Mouse (Mus musculus): Measurements from ENCODE around the gene Ceacam19.
"Not testable (repeated sequence)": the region's sequence is repeated elsewhere in the genome, so short reads cannot be mapped to it uniquely, and the experiment has no call there.

The Ceacam19 gene

GRCm38 (mm10) chr7:19887849-19888248 lies at the start of gene Ceacam19:
Ceacam19 (minus strand) TSS chr7:19887965.
- no peak for DNase-seq

GRCm38 (mm10) chr7:19937229-19937821 lies 49.6 kb upstream of the Ceacam19 start:
- DNase-seq = no peak

GRCm38 (mm10) chr7:19935961-19936360 lies 48.2 kb upstream of the Ceacam19 start:
- no peak for DNase-seq

- no peak for DNase-seq
Observed at GRCm38 (mm10) chr7:19935171-19935751, 47.5 kb upstream of the Ceacam19 start.

- peak; percentile 80 for DNase-seq
Observed at GRCm38 (mm10) chr7:19932877-19933809, 45.4 kb upstream of the Ceacam19 start.

- no peak for DNase-seq
Observed at GRCm38 (mm10) chr7:19932133-19932876, 44.5 kb upstream of the Ceacam19 start.

GRCm38 (mm10) chr7:19930481-19930880 lies 42.7 kb upstream of the Ceacam19 start:
- DNase-seq = not testable (repeated sequence)

GRCm38 (mm10) chr7:19928486-19928885 lies 40.7 kb upstream of the Ceacam19 start:
- DNase-seq = no peak

- DNase-seq = no peak
Observed at GRCm38 (mm10) chr7:19926849-19927480, 39.2 kb upstream of the Ceacam19 start.

GRCm38 (mm10) chr7:19925376-19925775 lies 37.6 kb upstream of the Ceacam19 start:
- DNase-seq = no peak

- DNase-seq = no peak
Observed at GRCm38 (mm10) chr7:19923797-19924196, 36.0 kb upstream of the Ceacam19 start.

GRCm38 (mm10) chr7:19923354-19923753 lies 35.6 kb upstream of the Ceacam19 start:
- DNase-seq = no peak

GRCm38 (mm10) chr7:19920506-19921261 lies 32.9 kb upstream of the Ceacam19 start, which contains the start of gene Pvr:
Pvr (minus strand) TSS chr7:19921160.
- peak; percentile 79 for DNase-seq

- no peak for DNase-seq
Observed at GRCm38 (mm10) chr7:19920166-19920505, 32.4 kb upstream of the Ceacam19 start.

- DNase-seq = no peak
Observed at GRCm38 (mm10) chr7:19914558-19914957, 26.8 kb upstream of the Ceacam19 start.

GRCm38 (mm10) chr7:19911695-19912524 lies 24.1 kb upstream of the Ceacam19 start:
- no peak for DNase-seq

GRCm38 (mm10) chr7:19911292-19911658 lies 23.5 kb upstream of the Ceacam19 start:
- no peak for DNase-seq

GRCm38 (mm10) chr7:19910421-19911291 lies 22.9 kb upstream of the Ceacam19 start:
- peak; percentile 64 for DNase-seq

- DNase-seq = no peak
Observed at GRCm38 (mm10) chr7:19889881-19890280, 2.1 kb upstream of the Ceacam19 start.

GRCm38 (mm10) chr7:19880754-19881153 lies 7.0 kb downstream of the Ceacam19 start:
- no peak for DNase-seq
